Mouse (Mus musculus) adrenal gland, postnatal 10 days (tissue): ENCODE results near the gene Pigv. TPM values are rescaled to one million over a fixed set of nuclear protein-coding genes. Genes with fewer than 3 reads are reported as not detected.

Source experiments
- DNase-seq: peaks from one replicate; pipeline ENCODE4 v3.0.0; 2021; ENCODE audit warnings: mixed read lengths
- microRNA-seq: library from miRNA; unstranded; fragments of <30 nt; microRNA quantifications from one replicate; pipeline ENCODE4 v1.2.0, GENCODE M21; 2021
- total RNA-seq, 2 experiments: library from RNA; stranded (reverse); gene quantifications; 2 replicates each; pipeline ENCODE4 v1.2.3; 2021

Gene Pigv
- total RNA-seq, 2 experiments from 2014 or later: 11.9 to 18.6 TPM

GRCm38 (mm10) chr4:133613867-133614266 lies 58.6 kb downstream of the Pigv start:
- DNase-seq: no peak

- no peak for DNase-seq
Measured at GRCm38 (mm10) chr4:133613026-133613425, 59.4 kb downstream of the Pigv start.

GRCm38 (mm10) chr4:133612416-133612815 lies 60.0 kb downstream of the Pigv start:
- no peak for DNase-seq

GRCm38 (mm10) chr4:133611815-133612214 lies 60.6 kb downstream of the Pigv start:
- DNase-seq: no peak

Small RNA genes within 50 kb of the gene (microRNA-seq; reads per million reads assigned to microRNA genes)
- not detected for gene Mir7227

Other genes with a start within 250 kb of the Pigv start
- gene Tent5b, start 192.5 kb downstream of the Pigv start, total RNA-seq: 1 to 10 TPM in 1 of 2 experiments, under 1 TPM in 1; 0.58 to 1.2 TPM
- gene Trnp1, start 174.1 kb downstream of the Pigv start, total RNA-seq: 1 to 10 TPM; 6.2 to 9.3 TPM
- gene Kdf1, start 153.7 kb downstream of the Pigv start, total RNA-seq: 1 to 10 TPM; 2.1 to 3.1 TPM
- 100 to 1,000 TPM in 1 of 2 experiments, 10 to 100 TPM in 1; 95.6 to 102 TPM for gene Nudc, start 126.7 kb downstream of the Pigv start, total RNA-seq
- 10 to 100 TPM; 18.0 to 19.3 TPM for gene Nr0b2, start 119.3 kb downstream of the Pigv start, total RNA-seq
- gene Gpatch3, start 97.9 kb downstream of the Pigv start, total RNA-seq: 1 to 10 TPM; 5.7 to 8.1 TPM
- 10 to 100 TPM; 12.9 to 13.3 TPM for gene Gpn2, start 88.3 kb downstream of the Pigv start, total RNA-seq
- gene Sfn, start 70.5 kb downstream of the Pigv start, total RNA-seq: 1 to 10 TPM; 2.2 to 3.8 TPM
- 10 to 100 TPM; 25.3 to 26.0 TPM for gene Zdhhc18, start 22.5 kb downstream of the Pigv start, total RNA-seq
- gene Arid1a, start 84.1 kb upstream of the Pigv start, total RNA-seq: 10 to 100 TPM; 46.7 to 63.4 TPM
- 10 to 100 TPM; 19.6 to 19.9 TPM for gene Rps6ka1, start 215.2 kb upstream of the Pigv start, total RNA-seq